Mouse (Mus musculus): ENCODE measurements around the gene Pax4.

Gene Pax4

GRCm38 (mm10) chr6:28449253-28449652 is at the start of gene Pax4:
Gene Pax4, minus strand, starts transcription at chr6:28449353.
- no peak for DNase-seq (ENCODE audit: extremely low read depth, insufficient read length, low spot score)

DNA sequence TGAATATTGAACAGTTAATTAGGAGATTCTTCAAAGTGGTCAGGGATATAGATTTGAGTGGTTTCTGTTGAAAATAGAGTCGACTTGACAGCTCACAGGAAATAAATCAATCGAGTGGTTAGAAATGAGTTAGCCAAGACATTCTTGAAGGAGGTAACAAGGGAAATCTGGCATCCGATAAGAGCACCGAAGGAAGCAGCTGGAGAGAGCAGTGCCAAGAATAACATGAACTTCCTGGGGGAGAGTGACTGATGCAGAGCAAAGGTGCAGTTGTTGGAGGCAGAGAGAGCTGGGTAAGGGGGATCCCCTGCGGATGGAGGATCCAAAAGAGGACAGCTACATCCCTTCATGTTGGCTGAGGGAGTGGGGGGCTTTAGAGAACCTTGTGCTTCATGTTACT is 48.7 kb upstream of the Pax4 start:
- DNase-seq (ENCODE audit: extremely low read depth, insufficient read length, low spot score), result peak; percentile 57

GRCm38 (mm10) chr6:28491198-28491597 is 42.0 kb upstream of the Pax4 start:
- DNase-seq (ENCODE audit: extremely low read depth, insufficient read length, low spot score), result no peak

GRCm38 (mm10) chr6:28490612-28491011 is 41.5 kb upstream of the Pax4 start:
- DNase-seq (ENCODE audit: extremely low read depth, insufficient read length, low spot score), result no peak

DNA sequence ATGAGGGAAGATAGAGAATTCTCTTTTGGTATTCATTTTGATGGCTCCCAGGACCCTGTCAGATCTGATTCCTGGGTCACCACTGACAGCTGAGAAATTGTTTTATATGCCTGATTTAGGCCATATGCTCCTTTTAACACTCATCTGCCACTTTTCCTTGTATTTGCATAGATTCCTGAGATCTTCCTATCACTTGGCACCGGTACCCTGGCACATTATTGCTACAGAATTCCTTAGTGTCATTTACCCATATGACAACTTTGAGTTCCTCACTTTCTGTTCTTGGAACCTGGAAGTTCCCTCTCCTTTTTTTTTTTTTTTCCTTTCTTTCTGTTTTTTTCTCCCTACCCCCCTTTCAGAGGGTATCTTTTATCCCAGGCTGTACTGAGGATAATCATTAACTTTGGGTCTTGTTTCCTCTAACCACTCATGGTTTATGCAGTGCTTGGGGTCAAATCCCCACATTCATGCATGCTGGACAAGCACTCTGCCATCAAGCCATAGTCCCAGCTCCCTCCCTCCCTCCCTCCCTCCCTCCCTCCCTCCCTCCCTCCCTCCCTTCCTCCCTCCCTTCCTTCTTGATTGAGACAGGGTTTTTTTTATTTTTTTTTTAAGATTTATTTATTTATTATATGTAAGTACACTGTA is 39.2 kb upstream of the Pax4 start:
- DNase-seq (ENCODE audit: extremely low read depth, insufficient read length, low spot score), result no peak

DNA sequence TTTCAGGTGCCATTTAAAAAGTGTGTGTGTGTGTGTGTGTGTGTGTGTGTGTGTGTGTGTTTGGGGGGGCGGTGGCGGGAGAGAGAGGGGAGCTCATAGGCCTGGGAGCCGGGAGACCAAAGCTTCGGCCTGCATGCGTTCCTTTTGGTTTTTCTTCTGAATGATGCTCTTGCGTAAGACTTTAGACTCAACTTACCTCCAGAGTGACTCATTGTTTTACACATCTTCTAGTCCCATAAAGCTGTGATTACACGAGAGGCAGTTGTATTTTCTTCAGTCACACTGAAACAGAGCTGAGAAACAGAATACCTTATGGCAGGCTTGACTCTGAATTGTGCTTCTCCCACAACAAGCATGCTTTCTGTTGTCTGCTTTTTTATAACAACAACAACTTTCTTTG is 37.8 kb upstream of the Pax4 start:
- peak; percentile 53 for DNase-seq (ENCODE audit: extremely low read depth, insufficient read length, low spot score)

DNA sequence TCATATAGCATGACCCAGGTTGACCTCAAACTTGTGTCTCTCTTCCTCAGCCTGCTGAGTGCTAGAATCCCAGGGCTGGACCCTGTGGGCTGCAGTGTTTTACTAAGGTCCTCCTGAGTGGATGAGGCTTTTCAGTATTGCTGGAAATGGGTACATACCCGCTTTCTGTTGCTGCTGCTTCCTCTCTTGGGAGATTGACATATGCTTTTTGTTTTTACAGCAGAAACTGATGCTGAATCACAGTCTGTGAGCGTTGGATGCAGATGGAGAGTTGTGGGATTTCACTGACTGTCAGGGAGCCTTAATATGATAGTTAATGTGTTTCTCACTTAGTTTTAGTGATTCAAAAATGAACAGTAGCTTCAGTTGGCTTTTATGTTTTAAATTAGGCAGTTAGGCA is 37.3 kb upstream of the Pax4 start:
- no peak for DNase-seq (ENCODE audit: extremely low read depth, insufficient read length, low spot score)

DNA sequence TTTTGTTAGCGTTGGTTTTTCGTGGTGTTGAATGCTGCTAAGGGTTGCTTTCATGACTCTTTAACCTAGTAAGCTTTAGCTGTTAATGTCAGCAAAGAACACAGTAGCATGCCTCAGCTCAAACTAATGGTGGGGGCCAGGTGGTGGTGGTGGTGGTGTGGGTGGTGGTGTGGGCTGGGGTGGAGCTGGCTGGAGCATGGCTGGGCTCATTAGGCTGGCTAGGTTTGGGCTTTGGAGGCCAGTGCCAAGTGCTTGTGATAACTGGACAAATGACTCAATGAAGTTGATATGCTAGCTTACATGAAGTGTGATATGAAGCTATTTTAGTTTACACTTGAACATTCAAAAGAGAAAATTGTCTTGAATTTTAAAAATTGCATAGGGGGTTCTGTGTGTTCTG is 36.9 kb upstream of the Pax4 start:
- no peak for DNase-seq (ENCODE audit: extremely low read depth, insufficient read length, low spot score)

DNA sequence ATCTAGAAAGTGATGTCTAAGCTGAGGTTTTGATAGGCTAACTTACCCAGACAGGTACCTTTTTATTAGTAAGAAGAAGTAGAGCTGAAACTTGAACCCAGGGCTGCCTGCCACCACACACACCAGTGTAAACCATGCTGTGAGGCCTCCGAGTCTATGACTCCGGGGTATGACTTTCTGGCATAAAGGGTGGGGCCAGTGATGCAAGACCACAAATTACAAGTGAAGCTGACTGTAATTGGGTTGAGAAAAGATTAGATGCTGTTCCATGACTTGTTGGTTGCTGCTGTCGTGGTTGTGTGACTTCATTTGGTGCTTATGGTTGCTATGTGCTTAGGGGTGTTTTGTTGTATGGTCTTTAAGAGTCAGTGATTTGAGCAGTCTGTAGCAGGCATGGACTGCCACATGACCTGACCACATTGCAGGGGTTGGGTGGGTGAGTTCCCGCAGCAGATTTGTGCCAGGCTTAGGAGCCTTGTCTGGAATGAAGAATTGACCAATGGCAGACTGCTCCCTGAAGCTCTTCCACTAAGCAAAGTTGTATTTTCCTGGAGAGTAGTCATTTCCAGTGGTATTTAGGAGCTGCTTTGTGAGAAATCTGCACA is 33.7 kb upstream of the Pax4 start:
- peak; percentile 34 for DNase-seq (ENCODE audit: extremely low read depth, insufficient read length, low spot score)

GRCm38 (mm10) chr6:28480752-28481492 is 31.8 kb upstream of the Pax4 start:
- no peak for DNase-seq (ENCODE audit: extremely low read depth, insufficient read length, low spot score)

GRCm38 (mm10) chr6:28479865-28480751 is 31.0 kb upstream of the Pax4 start:
- DNase-seq (ENCODE audit: extremely low read depth, insufficient read length, low spot score), result peak; percentile 100

DNA sequence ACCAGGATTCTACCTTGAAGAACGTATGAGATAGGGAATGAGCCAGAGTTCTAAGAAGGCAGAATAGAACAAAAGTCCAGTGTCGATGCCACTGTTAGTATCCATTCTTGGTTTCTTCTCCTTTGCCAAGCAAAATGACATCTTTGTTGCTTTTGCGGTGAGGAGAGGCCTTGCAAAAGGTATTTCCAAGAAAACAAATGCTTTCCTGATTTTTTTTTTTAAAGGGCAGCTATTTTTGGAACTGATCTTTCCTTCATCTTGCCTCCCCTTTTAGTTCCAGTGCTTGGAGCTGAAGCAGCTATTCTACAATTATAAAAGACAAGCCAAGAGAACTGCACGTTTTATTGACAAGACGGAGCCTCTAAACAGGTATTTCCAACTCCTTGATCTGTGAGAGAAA is 25.7 kb upstream of the Pax4 start, which contains the start of gene Snd1:
TSS of gene Snd1 (plus strand) at position 301 of the 400 bp plus-strand sequence.
- no peak for DNase-seq (ENCODE audit: extremely low read depth, insufficient read length, low spot score)

GRCm38 (mm10) chr6:28474211-28474610 is 25.1 kb upstream of the Pax4 start:
- DNase-seq (ENCODE audit: extremely low read depth, insufficient read length, low spot score), result peak; percentile 31

DNA sequence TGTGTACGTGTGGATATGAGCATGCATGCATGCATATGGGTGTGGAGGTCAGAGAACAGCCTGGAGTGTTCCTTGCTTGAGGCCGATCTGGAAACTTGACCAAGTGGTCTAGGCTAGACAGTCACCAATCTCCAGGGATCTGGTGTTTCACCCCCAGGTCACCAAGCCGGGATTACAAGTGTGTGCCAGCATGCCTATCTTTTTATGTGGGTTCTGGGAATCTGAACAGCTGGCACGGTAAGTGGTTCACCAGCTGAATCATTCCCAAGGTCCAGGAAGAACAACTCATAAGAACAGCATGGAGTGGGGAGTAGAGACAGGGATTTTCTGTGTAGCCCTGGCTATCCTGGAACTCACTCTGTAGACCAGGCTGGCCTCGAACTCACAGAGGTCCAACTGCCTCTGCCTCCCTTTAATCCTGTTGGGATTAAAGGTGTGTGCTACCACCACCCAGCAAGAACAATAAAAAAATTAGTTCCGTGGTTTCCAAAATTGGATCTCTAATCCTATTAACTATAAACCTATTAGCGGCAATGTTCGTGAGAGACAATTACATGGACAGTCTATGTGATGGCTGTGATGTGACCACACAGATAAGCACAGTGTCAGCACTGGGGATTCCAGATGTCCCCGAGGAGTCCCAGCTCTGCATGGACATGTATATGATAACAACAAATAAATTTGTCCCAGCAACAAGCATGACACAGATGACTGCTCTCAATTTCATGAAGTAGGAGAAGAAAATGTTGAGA is 22.3 kb upstream of the Pax4 start:
- peak; percentile 46 for DNase-seq (ENCODE audit: extremely low read depth, insufficient read length, low spot score)

- peak; percentile 28 for DNase-seq (ENCODE audit: extremely low read depth, insufficient read length, low spot score)
Observed at GRCm38 (mm10) chr6:28470621-28471020, 21.5 kb upstream of the Pax4 start.

- no peak for DNase-seq (ENCODE audit: extremely low read depth, insufficient read length, low spot score)
Observed at GRCm38 (mm10) chr6:28470017-28470602, 21.0 kb upstream of the Pax4 start.

DNA sequence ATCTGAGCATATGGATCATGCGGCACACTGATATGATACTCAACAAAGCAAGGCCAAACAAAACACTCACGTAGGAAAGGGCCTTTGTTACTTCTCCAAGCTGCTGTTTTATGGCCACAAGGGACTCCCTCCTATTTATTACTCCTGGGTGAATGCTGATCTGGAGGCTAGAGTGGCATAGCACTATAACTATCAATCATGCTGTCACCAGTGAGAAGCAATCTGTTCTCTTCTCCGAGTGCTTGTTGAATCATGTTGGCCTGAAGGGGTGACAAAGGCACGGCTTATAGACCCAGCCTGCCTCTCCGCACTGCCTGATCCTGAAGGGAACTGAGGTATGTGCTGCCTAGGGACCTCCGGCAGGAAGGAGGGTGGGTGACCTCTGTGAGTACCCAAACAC is 15.5 kb upstream of the Pax4 start:
- no peak for DNase-seq (ENCODE audit: extremely low read depth, insufficient read length, low spot score)

DNA sequence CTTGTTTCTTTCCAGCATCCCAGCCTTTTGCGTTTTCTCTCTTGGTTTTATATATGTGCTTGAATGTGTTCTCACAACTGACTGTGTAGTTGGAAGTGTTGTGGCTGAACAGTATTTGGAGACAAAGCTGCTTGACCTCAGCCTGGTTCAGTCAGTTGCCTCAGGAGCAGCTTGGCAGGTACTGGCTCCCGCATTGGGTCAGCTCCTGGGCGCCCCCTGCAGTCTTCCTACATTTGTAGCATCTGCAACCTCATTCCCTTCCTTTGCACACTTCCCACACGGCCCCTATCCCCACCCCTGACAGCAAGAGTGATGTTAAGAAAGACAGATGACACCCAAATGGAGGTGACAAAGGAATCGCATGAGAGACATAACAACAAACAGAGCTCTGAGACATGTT is 11.4 kb upstream of the Pax4 start:
- DNase-seq (ENCODE audit: extremely low read depth, insufficient read length, low spot score), result no peak

- no peak for DNase-seq (ENCODE audit: extremely low read depth, insufficient read length, low spot score)
Observed at GRCm38 (mm10) chr6:28459221-28459668, 10.1 kb upstream of the Pax4 start.

- DNase-seq (ENCODE audit: extremely low read depth, insufficient read length, low spot score), result no peak
Observed at GRCm38 (mm10) chr6:28450977-28451376, 1.8 kb upstream of the Pax4 start.
